Mouse (Mus musculus): ENCODE data around the gene Lmbr1. TPM values are rescaled to one million over a fixed set of nuclear protein-coding genes. Genes with fewer than 3 reads are reported as not detected.

Gene Lmbr1
- total and polyA plus RNA-seq, 3 experiments, result 5.3 to 13.4 (median 12.4) TPM

DNA sequence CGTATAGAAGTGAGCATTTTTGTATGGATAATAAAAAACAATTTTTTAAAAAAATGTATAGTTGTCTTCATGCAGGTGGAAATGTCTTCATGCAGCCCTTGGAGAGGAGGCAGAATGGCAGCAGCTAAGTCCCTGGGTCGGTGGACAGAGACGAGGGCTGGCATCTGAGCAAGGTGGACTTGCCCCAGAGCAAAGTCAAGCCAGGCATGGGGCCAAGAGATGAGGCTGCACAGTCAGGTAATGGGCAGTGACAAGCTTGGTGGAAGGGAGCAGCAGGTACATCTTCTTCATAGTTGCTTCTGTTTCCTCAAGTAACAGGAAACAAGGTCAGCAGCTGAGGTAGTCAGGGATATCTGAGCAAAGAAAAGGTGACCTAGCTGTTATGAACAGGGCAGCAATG is 97.1 kb downstream of the Lmbr1 start:
- TF ChIP-seq CTCF (IDR thresholded peaks at IDR 0.05), result no peak
- no peak for TF ChIP-seq EP300 (IDR thresholded peaks at IDR 0.05; ENCODE audit: insufficient read depth, low read depth, low read length)
- TF ChIP-seq POLR2A (IDR thresholded peaks at IDR 0.05; ENCODE audit: insufficient read depth, low read depth, low read length), result no peak
- DNase-seq, result no peak
- Histone ChIP-seq H3K36me3 (ENCODE audit: control insufficient read depth, insufficient read depth, low read length) (no peaks in the 10 kb centered on the region), H3K27me3 (ENCODE audit: control insufficient read depth, insufficient read depth, low read length) (no peaks in the 10 kb centered on the region), H3K4me1 (ENCODE audit: control insufficient read depth, insufficient read depth, low read length) (no peaks in the 10 kb centered on the region), H3K9ac (ENCODE audit: low read depth, low read length) (no peak overlapping the region), H3K27ac (no peak overlapping the region), H3K79me2 (replicated peaks; ENCODE audit: control insufficient read depth, insufficient read depth, low read length) (no peaks in the 10 kb centered on the region), H3K4me3 (no peak overlapping the region)
- WGBS, result 82% methylated on average over 3 of the region's 3 CpGs
- intact Hi-C loops (cut with DNase I), result no loop called here

DNA sequence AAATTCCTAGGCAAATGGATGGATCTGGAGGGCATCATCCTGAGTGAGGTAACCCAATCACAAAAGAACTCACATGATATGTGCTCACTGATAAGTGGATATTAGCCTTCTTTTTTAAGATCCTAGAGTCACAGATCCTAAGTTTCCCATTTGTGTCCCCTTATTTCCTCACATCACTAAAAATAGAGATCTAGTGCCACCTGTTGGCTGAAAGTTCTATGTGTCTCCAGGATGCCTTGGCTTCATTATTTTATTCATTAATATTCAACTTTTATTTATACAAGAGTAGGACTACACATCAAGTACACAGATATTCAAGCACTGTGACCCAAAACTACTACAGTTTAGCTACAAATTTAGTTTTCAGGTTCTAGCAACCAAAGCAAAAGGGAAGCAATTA is 103.4 kb downstream of the Lmbr1 start:
- Histone ChIP-seq H3K79me2 (replicated peaks; ENCODE audit: control insufficient read depth, insufficient read depth, low read length) (no peaks in the 10 kb centered on the region), H3K27me3 (ENCODE audit: control insufficient read depth, insufficient read depth, low read length) (no peaks in the 10 kb centered on the region), H3K4me3 (no peak overlapping the region), H3K27ac (no peak overlapping the region), H3K36me3 (ENCODE audit: control insufficient read depth, insufficient read depth, low read length) (no peaks in the 10 kb centered on the region), H3K4me1 (ENCODE audit: control insufficient read depth, insufficient read depth, low read length) (no peaks in the 10 kb centered on the region), H3K9ac (ENCODE audit: low read depth, low read length) (no peak overlapping the region)
- intact Hi-C loops (cut with DNase I), result loop anchor here (5.0 kb wide), 1 partner anchor 807 kb away; the partner anchor contains the start of gene Shh
- DNase-seq, result no peak
- TF ChIP-seq CTCF (IDR thresholded peaks at IDR 0.05) (peak; percentile 59), POLR2A (IDR thresholded peaks at IDR 0.05; ENCODE audit: insufficient read depth, low read depth, low read length) (no peak), EP300 (IDR thresholded peaks at IDR 0.05; ENCODE audit: insufficient read depth, low read depth, low read length) (no peak)

DNA sequence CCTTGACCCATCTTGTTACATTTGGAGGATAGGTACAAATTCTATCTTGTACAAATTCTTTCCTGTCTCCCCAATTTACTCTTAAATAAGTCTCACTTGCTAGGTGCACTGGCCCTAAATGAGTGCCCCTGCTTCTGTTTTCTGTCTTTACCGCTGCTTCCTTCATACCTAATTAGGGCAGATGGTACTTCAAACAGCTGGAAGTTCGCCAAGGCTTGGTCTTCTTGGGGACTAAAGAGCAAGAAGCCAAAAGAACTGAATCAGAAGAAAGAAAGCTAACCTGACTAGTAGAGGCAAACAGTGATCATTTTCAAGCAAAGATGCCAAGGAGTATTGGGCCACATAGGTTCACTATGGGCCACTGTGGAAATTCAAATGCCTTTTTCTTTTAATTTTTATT is 104.8 kb downstream of the Lmbr1 start:
- WGBS, result 87% methylated on average over 2 of the region's 2 CpGs
- Histone ChIP-seq H3K79me2 (replicated peaks; ENCODE audit: control insufficient read depth, insufficient read depth, low read length) (no peaks in the 10 kb centered on the region), H3K4me3 (no peak overlapping the region), H3K27me3 (ENCODE audit: control insufficient read depth, insufficient read depth, low read length) (no peaks in the 10 kb centered on the region), H3K9ac (ENCODE audit: low read depth, low read length) (no peak overlapping the region), H3K36me3 (ENCODE audit: control insufficient read depth, insufficient read depth, low read length) (no peaks in the 10 kb centered on the region), H3K27ac (no peak overlapping the region), H3K4me1 (ENCODE audit: control insufficient read depth, insufficient read depth, low read length) (no peaks in the 10 kb centered on the region)
- TF ChIP-seq CTCF (IDR thresholded peaks at IDR 0.05), result no peak
- TF ChIP-seq EP300 (IDR thresholded peaks at IDR 0.05; ENCODE audit: insufficient read depth, low read depth, low read length), result no peak
- intact Hi-C loops (cut with DNase I), result no loop called here
- no peak for DNase-seq

DNA sequence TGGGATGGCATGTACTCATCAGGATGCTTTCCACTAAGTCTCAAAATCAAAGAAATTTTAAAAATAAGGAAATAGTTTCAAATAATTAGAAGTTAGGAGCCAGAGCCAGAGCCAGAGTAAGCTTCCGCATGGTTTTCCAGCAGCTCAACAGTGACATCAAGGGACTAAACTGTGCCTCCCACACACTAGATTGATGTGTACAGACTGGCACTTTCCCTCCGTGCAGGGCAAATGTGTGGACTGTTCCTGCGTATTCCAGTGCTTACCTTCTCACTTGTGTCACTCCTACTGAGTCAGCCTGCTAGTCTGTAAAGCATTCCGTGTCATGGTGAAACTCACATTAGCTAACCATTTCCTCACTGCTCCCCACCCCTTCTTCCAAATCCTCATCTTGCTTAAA is 107.3 kb downstream of the Lmbr1 start:
- TF ChIP-seq EP300 (IDR thresholded peaks at IDR 0.05; ENCODE audit: insufficient read depth, low read depth, low read length) (no peak), CTCF (IDR thresholded peaks at IDR 0.05) (no peak), POLR2A (IDR thresholded peaks at IDR 0.05; ENCODE audit: insufficient read depth, low read depth, low read length) (no peak)
- Histone ChIP-seq H3K4me3 (no peak overlapping the region), H3K36me3 (ENCODE audit: control insufficient read depth, insufficient read depth, low read length) (no peaks in the 10 kb centered on the region), H3K79me2 (replicated peaks; ENCODE audit: control insufficient read depth, insufficient read depth, low read length) (no peaks in the 10 kb centered on the region), H3K4me1 (ENCODE audit: control insufficient read depth, insufficient read depth, low read length) (no peaks in the 10 kb centered on the region), H3K9ac (ENCODE audit: low read depth, low read length) (no peak overlapping the region), H3K27me3 (ENCODE audit: control insufficient read depth, insufficient read depth, low read length) (no peaks in the 10 kb centered on the region), H3K27ac (no peak overlapping the region)
- 62% methylated on average over 4 of the region's 4 CpGs for WGBS
- no peak for DNase-seq
- intact Hi-C loops (cut with DNase I), result no loop called here

DNA sequence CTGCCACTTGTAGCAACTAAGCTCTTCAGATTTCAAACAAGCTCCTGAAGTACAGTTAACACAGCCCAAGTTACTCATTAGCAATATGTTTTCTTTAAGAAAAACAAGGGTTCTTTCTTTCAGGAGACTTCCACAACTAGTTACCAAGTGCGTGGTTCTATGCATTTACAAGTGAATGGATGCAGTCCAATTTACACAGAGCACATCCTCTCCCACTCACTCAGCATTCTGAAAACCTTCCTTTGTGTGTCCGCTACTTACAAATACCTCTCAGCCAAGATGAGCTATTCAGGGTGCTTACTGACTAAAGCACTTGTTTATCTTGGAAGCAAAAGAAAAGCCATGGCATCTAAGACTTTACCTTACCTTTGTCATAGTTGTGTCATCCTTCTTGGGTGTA is 124.3 kb downstream of the Lmbr1 start:
- no peak overlapping the region for H3K27ac ChIP-seq
- H3K79me2 ChIP-seq (replicated peaks; ENCODE audit: control insufficient read depth, insufficient read depth, low read length), result no peaks in the 10 kb centered on the region
- DNase-seq, result no peak
- WGBS, result 60% methylated on average over 2 of the region's 2 CpGs
- no peaks in the 10 kb centered on the region for H3K27me3 ChIP-seq (ENCODE audit: control insufficient read depth, insufficient read depth, low read length)
- no peak overlapping the region for H3K4me3 ChIP-seq
- H3K36me3 ChIP-seq (ENCODE audit: control insufficient read depth, insufficient read depth, low read length), result no peaks in the 10 kb centered on the region
- H3K4me1 ChIP-seq (ENCODE audit: control insufficient read depth, insufficient read depth, low read length), result no peaks in the 10 kb centered on the region
- no peak for TF ChIP-seq EP300 (IDR thresholded peaks at IDR 0.05; ENCODE audit: insufficient read depth, low read depth, low read length)
- TF ChIP-seq POLR2A (IDR thresholded peaks at IDR 0.05; ENCODE audit: insufficient read depth, low read depth, low read length), result no peak
- TF ChIP-seq CTCF (IDR thresholded peaks at IDR 0.05), result no peak
- intact Hi-C loops (cut with DNase I), result no loop called here
- H3K9ac ChIP-seq (ENCODE audit: low read depth, low read length), result no peak overlapping the region

DNA sequence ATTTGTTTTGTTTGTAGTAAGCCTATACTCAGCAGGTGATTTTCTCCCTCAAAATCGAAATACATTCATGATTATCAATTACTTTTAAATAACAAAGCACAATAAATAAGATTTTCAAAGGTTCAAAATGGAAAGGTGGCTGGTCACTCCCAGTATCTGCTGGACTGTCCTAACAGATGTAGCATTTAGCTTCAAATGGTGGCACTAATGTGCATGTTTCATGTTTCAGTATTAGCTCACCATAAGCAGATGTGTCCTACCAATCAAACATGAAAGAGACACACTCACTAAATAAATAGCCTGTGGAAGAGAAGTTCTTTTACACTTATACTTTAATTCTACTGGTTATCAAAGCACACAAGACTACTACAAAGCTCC is 126.7 kb downstream of the Lmbr1 start:
- no peaks in the 10 kb centered on the region for H3K79me2 ChIP-seq (replicated peaks; ENCODE audit: control insufficient read depth, insufficient read depth, low read length)
- intact Hi-C loops (cut with DNase I), result no loop called here
- H3K4me1 ChIP-seq (ENCODE audit: control insufficient read depth, insufficient read depth, low read length), result no peaks in the 10 kb centered on the region
- no peaks in the 10 kb centered on the region for H3K36me3 ChIP-seq (ENCODE audit: control insufficient read depth, insufficient read depth, low read length)
- no peak for TF ChIP-seq CTCF (IDR thresholded peaks at IDR 0.05)
- TF ChIP-seq EP300 (IDR thresholded peaks at IDR 0.05; ENCODE audit: insufficient read depth, low read depth, low read length), result no peak
- no peak for TF ChIP-seq POLR2A (IDR thresholded peaks at IDR 0.05; ENCODE audit: insufficient read depth, low read depth, low read length)
- WGBS, result 81% methylated on average over 1 of the region's 1 CpGs
- no peak overlapping the region for H3K4me3 ChIP-seq
- H3K9ac ChIP-seq (ENCODE audit: low read depth, low read length), result no peak overlapping the region
- H3K27ac ChIP-seq, result no peak overlapping the region
- DNase-seq, result no peak
- no peaks in the 10 kb centered on the region for H3K27me3 ChIP-seq (ENCODE audit: control insufficient read depth, insufficient read depth, low read length)

All from heart, adult 2 months (tissue).